Mouse (Mus musculus): ENCODE data around the gene Ppig. TPM values are rescaled to one million over a fixed set of nuclear protein-coding genes. Genes with fewer than 3 reads are reported as not detected.
A peak's percentile ranks its signal among the peaks of the same experiment; 100 is the strongest.

Gene Ppig
- polyA plus RNA-seq, 2 experiments, result 25.3 to 120 TPM

DNA sequence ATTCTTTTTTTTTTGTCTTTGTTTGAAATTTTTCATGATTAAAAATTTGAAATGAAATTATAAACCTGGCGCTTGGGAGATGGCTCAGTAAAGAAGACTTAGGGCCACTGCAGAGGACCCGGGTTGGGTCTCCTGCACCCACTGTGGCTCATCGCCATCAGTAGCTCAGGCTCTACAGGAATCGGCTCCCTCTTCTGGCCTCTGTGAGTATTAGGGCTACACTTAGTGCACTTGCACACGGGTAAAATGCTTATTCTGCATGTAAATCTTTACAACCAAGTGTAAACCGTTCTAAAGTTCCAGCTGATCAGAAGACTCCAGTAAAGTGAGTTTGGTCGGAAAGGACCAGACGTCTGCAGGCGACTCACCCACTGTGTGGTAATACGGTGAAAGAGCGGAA is 28.8 kb upstream of the Ppig start:
- Histone ChIP-seq H3K27ac (replicated peaks; ENCODE audit: low read depth, low read length) (no peak overlapping the region), H3K4me2 (replicated peaks; ENCODE audit: low read depth, low read length, severe bottlenecking) (no peak overlapping the region), H3K9me3 (ENCODE audit: control insufficient read depth, low read length) (no peaks in the 10 kb centered on the region), H3K4me1 (ENCODE audit: control insufficient read depth, insufficient read depth, low read length) (no peaks in the 10 kb centered on the region), H3K4me3 (replicated peaks; ENCODE audit: low read length) (no peak overlapping the region), H3K27me3 (ENCODE audit: control insufficient read depth, insufficient read depth, low read length) (no peaks in the 10 kb centered on the region), H3K36me3 (ENCODE audit: control insufficient read depth, insufficient read depth, low read length) (peaks cover 46% of the 10 kb centered on the region), H3K9ac (ENCODE audit: low read depth, low read length, severe bottlenecking) (no peak overlapping the region)
- WGBS, result 86% methylated on average over 11 of the region's 11 CpGs
- no peak for ATAC-seq (ENCODE audit: low FRiP score, low read depth)
- no peak for TF ChIP-seq POLR2A (IDR thresholded peaks at IDR 0.05; ENCODE audit: borderline replicate concordance, extremely low read depth, insufficient read depth, insufficient read length)
- DNase-seq (ENCODE audit: low spot score), result no peak

DNA sequence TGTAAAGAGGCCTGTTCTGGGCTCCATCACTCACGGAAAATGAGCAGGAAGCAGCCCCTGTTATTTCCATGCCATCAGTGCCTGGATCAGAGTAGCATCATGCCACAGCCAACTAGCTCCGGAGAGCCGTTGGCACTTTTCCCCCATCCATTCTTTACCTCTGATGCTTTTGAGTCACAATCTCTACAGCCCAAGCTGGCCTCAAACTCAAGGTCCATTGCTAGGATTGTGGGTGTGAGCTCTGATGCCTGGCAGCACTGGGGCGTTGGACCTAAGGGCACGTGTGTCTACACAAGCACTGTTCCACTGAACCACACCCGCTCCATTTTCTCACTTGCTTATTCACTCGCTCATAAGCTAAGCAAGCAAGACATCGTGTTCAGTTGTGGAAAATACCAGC is 21.9 kb upstream of the Ppig start:
- no peaks in the 10 kb centered on the region for H3K27me3 ChIP-seq (ENCODE audit: control insufficient read depth, insufficient read depth, low read length)
- H3K36me3 ChIP-seq (ENCODE audit: control insufficient read depth, insufficient read depth, low read length), result peaks cover 33% of the 10 kb centered on the region
- H3K4me2 ChIP-seq (replicated peaks; ENCODE audit: low read depth, low read length, severe bottlenecking), result no peak overlapping the region
- H3K27ac ChIP-seq (replicated peaks; ENCODE audit: low read depth, low read length), result no peak overlapping the region
- ATAC-seq (ENCODE audit: low FRiP score, low read depth), result no peak
- 93% methylated on average over 8 of the region's 8 CpGs for WGBS
- TF ChIP-seq POLR2A (IDR thresholded peaks at IDR 0.05; ENCODE audit: borderline replicate concordance, extremely low read depth, insufficient read depth, insufficient read length), result no peak
- no peak for DNase-seq (ENCODE audit: low spot score)
- no peaks in the 10 kb centered on the region for H3K9me3 ChIP-seq (ENCODE audit: control insufficient read depth, low read length)
- no peak overlapping the region for H3K4me3 ChIP-seq (replicated peaks; ENCODE audit: low read length)
- no peak overlapping the region for H3K9ac ChIP-seq (ENCODE audit: low read depth, low read length, severe bottlenecking)
- no peaks in the 10 kb centered on the region for H3K4me1 ChIP-seq (ENCODE audit: control insufficient read depth, insufficient read depth, low read length)

DNA sequence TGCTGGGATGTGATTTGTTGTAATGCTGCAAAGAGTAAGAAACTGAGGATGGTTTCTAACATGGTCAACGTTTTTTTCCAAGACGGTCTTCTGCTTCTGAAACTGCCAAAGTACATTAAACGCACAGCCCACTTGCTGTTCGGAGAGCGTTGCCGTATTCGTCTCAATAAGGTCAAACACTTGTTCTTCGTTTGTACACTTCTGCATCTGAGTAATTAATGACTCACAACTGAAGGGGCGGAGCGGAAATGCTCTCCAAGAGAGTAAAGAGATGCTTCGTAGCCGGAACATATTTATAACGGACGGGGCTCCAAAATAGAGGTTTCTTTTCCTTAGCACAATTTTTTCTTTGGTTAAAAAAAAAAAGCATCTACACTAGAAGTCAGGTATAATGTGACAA is 10.2 kb upstream of the Ppig start:
- 88% methylated on average over 14 of the region's 14 CpGs for WGBS
- H3K4me2 ChIP-seq (replicated peaks; ENCODE audit: low read depth, low read length, severe bottlenecking), result no peak overlapping the region

DNA sequence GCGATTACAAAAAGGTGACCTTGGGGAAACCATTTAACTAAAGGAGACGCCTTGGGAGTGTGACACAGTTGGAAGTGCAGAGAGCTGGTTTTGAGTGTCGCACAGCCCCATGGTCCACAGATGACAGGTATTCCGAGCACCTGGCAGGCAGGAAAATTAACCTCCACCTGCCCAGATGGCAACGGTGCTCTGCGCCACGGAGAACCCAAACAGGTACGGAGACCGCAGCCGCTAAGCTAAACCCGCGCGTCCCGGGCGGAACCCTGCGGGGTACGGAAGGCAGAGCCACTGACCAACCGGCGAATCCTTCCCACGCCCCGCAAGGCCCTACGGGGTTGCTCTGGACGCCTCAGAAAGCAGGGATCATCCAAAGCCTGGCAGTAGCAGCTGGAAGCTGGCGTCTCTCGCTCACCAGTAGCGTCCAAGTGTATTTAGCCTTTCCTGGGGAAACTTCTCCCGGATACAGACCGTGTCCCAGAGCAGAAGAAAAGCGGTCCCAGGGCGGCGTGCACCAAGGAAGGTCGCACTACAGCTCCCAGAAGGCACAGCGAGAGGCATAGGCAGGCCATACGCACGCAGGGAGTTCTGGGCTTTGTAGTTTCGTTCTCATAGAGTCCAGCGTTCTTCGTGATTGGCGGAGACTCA is 9.2 kb upstream of the Ppig start, which contains the start of gene Fastkd1:
Gene Fastkd1, minus strand, starts transcription at position 536 of the 645 bp plus-strand sequence.
- DNase-seq (ENCODE audit: low spot score), result peak; percentile 94
- H3K27me3 ChIP-seq (ENCODE audit: control insufficient read depth, insufficient read depth, low read length), result no peaks in the 10 kb centered on the region
- peak within 1 kb of the TSS; percentile 78 for H3K9ac ChIP-seq (ENCODE audit: low read depth, low read length, severe bottlenecking)
- no peak within 1 kb of the TSS for H3K27ac ChIP-seq (replicated peaks; ENCODE audit: low read depth, low read length)
- no peaks in the 10 kb centered on the region for H3K9me3 ChIP-seq (ENCODE audit: control insufficient read depth, low read length)
- H3K4me1 ChIP-seq (ENCODE audit: control insufficient read depth, insufficient read depth, low read length), result no peaks in the 10 kb centered on the region
- no peak for TF ChIP-seq POLR2A (IDR thresholded peaks at IDR 0.05; ENCODE audit: borderline replicate concordance, extremely low read depth, insufficient read depth, insufficient read length)
- H3K4me2 ChIP-seq (replicated peaks; ENCODE audit: low read depth, low read length, severe bottlenecking), result peak within 1 kb of the TSS; percentile 61
- ATAC-seq (ENCODE audit: low FRiP score, low read depth), result peak; percentile 98
- WGBS, result 1% methylated on average over 39 of the region's 39 CpGs
- peak within 1 kb of the TSS; percentile 80 for H3K4me3 ChIP-seq (replicated peaks; ENCODE audit: low read length)
- 0 out of 2 replicates have a peak, but pooled peaks cover 3% of the 10 kb centered on the region for H3K36me3 ChIP-seq (ENCODE audit: control insufficient read depth, insufficient read depth, low read length)

More for the DNA sequence above, 10.2 kb upstream of the Ppig start:
- H3K27me3 ChIP-seq (ENCODE audit: control insufficient read depth, insufficient read depth, low read length), result no peaks in the 10 kb centered on the region
- no peak for TF ChIP-seq POLR2A (IDR thresholded peaks at IDR 0.05; ENCODE audit: borderline replicate concordance, extremely low read depth, insufficient read depth, insufficient read length)
- H3K9me3 ChIP-seq (ENCODE audit: control insufficient read depth, low read length), result no peaks in the 10 kb centered on the region
- no peak overlapping the region for H3K9ac ChIP-seq (ENCODE audit: low read depth, low read length, severe bottlenecking)
- DNase-seq (ENCODE audit: low spot score) (no peak), ATAC-seq (ENCODE audit: low FRiP score, low read depth) (no peak)
- no peaks in the 10 kb centered on the region for H3K4me1 ChIP-seq (ENCODE audit: control insufficient read depth, insufficient read depth, low read length)
- H3K36me3 ChIP-seq (ENCODE audit: control insufficient read depth, insufficient read depth, low read length), result peaks cover 6% of the 10 kb centered on the region
- no peak overlapping the region for H3K27ac ChIP-seq (replicated peaks; ENCODE audit: low read depth, low read length)
- no peak overlapping the region for H3K4me3 ChIP-seq (replicated peaks; ENCODE audit: low read length)

DNA sequence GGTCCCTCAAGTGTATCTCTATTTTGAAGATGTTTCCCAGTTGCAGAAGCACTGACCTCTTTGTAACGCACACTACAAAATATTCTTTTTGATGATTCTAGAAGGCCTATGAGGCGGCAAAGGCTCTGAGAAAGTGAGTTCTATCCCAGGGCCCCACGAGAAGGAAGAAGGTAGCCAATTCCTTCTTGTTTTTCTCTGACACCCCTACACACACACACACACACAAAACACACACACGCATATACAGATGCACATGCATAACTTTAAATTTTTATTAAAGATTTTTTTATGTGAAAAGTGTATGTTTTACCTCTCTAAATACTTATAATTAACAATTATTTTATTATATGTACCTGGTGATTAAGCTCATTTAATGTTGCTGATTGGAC is 8.7 kb upstream of the Ppig start:
- ATAC-seq (ENCODE audit: low FRiP score, low read depth) (peak; percentile 38; the same call in 1 of the 2 replicates), DNase-seq (ENCODE audit: low spot score) (no peak)
- Histone ChIP-seq H3K4me3 (replicated peaks; ENCODE audit: low read length) (peak overlapping the region; percentile 80), H3K9ac (ENCODE audit: low read depth, low read length, severe bottlenecking) (no peak overlapping the region; the same call in 1 of the 2 replicates), H3K36me3 (ENCODE audit: control insufficient read depth, insufficient read depth, low read length) (0 out of 2 replicates have a peak, but pooled peaks cover 3% of the 10 kb centered on the region), H3K27me3 (ENCODE audit: control insufficient read depth, insufficient read depth, low read length) (no peaks in the 10 kb centered on the region), H3K4me2 (replicated peaks; ENCODE audit: low read depth, low read length, severe bottlenecking) (peak overlapping the region; percentile 61), H3K9me3 (ENCODE audit: control insufficient read depth, low read length) (no peaks in the 10 kb centered on the region), H3K27ac (replicated peaks; ENCODE audit: low read depth, low read length) (no peak overlapping the region), H3K4me1 (ENCODE audit: control insufficient read depth, insufficient read depth, low read length) (no peaks in the 10 kb centered on the region)
- no peak for TF ChIP-seq POLR2A (IDR thresholded peaks at IDR 0.05; ENCODE audit: borderline replicate concordance, extremely low read depth, insufficient read depth, insufficient read length)
- WGBS, result 41% methylated on average over 4 of the region's 4 CpGs

Measured in limb, embryonic 14.5 days (tissue).